Mouse (Mus musculus) CD4-positive, CD25-positive, alpha-beta regulatory T cell, adult 4 months (primary cell): ENCODE data around the gene Fam120a. TPM values are rescaled to one million over a fixed set of nuclear protein-coding genes. Genes with fewer than 3 reads are reported as not detected.

ENCODE experiments used
- ATAC-seq: one replicate; pipeline ENCODE4 v1.8.0; 2017
- polyA plus RNA-seq, 2 experiments: library from polyadenylated mRNA; unstranded; fragments of 100-300 nt; shearing (Covaris generic); gene quantifications; one replicate each; pipeline ENCODE4 v1.2.1; 2017

The Fam120a gene
- polyA plus RNA-seq, 2 experiments from 2014 or later = 21.1 to 34.3 TPM

- ATAC-seq = no peak
These were observed 116.1 kb downstream of the Fam120a start for GRCm38 (mm10) chr13:48851719-48852118.

DNA sequence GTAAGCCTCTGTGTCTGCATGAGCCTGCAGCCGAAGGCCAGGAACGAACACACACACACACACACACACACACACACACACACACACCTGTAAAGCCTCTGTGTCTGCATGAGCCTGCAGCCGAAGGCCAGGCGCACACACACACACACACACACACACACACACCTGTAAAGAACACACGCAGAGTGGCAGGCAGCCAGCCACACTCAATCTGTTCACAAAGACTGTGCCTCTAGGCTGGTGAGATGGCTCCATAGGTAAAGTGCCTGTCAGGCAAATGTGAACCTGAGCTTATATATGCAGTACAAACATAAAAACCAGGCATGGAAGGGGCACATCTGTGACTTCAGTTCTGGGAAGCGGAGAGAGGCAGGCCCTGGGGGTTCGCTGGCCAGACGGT is 117.0 kb downstream of the Fam120a start:
- ATAC-seq = no peak

DNA sequence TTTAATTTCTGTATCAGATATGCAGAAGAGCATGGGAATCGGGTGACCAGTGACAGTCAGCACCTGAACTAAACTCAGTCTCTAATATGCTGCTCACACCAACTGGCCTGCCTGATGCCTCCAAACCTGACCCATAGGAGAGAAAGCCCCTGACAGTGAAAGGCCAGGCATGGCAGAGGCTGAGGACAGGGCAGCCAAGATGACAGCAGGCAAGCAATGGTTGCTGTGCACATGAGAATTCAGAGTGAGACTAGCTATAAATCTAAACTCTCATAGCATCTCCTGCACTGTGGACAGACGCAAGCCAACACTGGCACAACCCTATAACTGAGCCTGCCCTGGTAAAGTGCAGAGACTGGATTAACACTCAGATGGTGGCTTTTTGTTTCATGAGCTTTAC is 117.5 kb downstream of the Fam120a start:
- ATAC-seq = no peak

- no peak for ATAC-seq
These were observed 118.7 kb downstream of the Fam120a start for GRCm38 (mm10) chr13:48849155-48849554.

GRCm38 (mm10) chr13:48845308-48845707 is 122.5 kb downstream of the Fam120a start:
- ATAC-seq = peak; percentile 15

- no peak for ATAC-seq
These were observed 124.3 kb downstream of the Fam120a start for GRCm38 (mm10) chr13:48843530-48843929.

DNA sequence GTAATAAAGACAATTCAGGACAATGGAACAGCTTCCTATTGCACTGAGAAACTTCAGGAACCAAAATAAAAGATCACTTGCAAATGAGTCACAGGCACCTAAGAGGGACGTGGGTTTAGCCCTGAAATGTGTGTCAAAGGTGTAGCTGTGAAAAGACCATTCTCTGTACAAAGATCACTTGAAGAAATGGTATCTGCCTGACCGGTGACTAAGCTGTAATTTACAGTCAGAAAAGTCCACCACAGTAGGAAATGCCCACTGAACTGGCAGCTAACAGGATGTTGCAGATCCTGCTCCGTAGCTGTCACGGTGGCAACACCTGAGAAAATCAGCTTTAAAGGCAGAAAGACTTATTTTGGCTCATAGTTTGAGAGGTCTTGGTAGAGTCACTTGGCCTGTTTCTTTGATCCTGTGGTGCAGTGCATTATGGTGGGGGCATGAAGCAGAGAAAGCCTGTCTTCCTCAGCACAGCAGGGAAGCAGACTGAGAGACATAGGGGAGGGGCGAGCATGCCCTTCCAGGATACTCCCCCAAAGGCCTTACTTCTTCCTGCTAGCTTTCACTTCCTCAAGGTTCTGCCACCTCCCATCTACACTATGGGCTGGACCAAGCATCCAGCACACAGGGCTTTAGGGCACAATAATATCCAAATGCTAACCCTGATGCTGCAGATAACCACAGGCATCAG is 125.8 kb downstream of the Fam120a start:
- peak; percentile 34 for ATAC-seq

GRCm38 (mm10) chr13:48838284-48838683 is 129.5 kb downstream of the Fam120a start:
- ATAC-seq = no peak

DNA sequence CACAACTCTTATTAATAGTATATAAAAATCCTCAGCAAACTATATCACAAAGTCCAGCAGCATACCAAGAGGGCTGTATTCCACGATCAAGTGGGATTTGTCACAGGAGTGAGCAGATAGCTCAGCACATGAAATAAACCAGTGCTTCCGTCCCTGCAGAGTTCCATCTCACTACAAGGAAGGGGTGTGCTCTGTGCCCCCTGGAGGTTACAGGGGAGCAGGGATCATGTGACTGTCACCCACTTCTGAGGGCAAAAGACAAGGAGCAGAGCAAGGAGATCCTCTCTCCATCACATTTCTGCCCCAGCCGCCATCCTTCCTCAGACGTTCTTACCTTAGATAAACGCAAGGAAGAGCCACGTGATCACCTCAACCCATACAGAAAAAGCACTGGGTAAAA is 130.3 kb downstream of the Fam120a start:
- ATAC-seq = no peak

DNA sequence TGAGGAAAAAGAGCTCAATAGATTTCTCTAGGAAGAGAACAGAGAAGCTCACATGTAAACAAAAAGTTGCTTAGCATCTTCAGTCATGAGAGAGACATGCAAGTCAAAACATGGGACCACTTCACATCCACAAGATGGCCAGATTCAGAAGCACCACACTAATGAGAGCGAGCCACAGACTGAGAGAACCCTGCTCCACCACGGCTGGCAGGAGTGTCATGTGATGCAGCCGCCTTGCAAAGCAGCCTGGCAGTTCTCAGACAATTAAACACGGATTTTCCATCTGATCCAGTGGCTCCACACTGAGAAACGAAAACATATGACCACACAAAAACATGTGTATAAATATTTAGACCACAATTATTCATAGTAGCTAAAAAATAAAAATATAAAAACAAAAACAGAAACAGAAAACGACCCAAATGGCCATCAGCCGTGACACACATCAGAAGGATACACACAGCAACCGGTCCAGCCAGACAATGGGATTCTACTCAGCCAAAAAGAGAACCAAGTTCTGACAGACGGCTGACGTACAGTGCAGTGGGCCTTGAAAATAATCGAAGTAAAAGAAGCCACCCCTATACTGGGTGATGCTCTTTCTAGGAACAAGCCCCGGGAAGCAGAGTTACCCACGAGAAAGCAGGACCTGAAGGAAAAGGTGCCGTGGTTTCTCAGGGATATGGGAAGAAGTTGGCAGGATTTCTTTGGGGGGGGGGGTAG is 137.1 kb downstream of the Fam120a start:
- ATAC-seq = no peak

- ATAC-seq = no peak
These were observed 138.0 kb downstream of the Fam120a start for GRCm38 (mm10) chr13:48829780-48830179.

Other genes starting within 250 kb of the Fam120a start
- gene Phf2, start 96.9 kb downstream of the Fam120a start, polyA plus RNA-seq = 1 to 10 TPM; 2.5 to 2.9 TPM
- gene Wnk2, start 180.0 kb upstream of the Fam120a start, polyA plus RNA-seq = not detected
- 10 to 100 TPM; 24.5 to 27.4 TPM for gene Ninj1, start 219.5 kb upstream of the Fam120a start, polyA plus RNA-seq
- 10 to 100 TPM; 49.7 to 55.4 TPM for gene Card19, start 248.0 kb upstream of the Fam120a start, polyA plus RNA-seq